Mouse (Mus musculus): ENCODE measurements around the gene St3gal2.
A peak's percentile ranks its signal among the peaks of the same experiment; 100 is the strongest.
"Not testable (repeated sequence)": the region's sequence is repeated elsewhere in the genome, so short reads cannot be mapped to it uniquely, and the experiment has no call there.

The St3gal2 gene

DNA sequence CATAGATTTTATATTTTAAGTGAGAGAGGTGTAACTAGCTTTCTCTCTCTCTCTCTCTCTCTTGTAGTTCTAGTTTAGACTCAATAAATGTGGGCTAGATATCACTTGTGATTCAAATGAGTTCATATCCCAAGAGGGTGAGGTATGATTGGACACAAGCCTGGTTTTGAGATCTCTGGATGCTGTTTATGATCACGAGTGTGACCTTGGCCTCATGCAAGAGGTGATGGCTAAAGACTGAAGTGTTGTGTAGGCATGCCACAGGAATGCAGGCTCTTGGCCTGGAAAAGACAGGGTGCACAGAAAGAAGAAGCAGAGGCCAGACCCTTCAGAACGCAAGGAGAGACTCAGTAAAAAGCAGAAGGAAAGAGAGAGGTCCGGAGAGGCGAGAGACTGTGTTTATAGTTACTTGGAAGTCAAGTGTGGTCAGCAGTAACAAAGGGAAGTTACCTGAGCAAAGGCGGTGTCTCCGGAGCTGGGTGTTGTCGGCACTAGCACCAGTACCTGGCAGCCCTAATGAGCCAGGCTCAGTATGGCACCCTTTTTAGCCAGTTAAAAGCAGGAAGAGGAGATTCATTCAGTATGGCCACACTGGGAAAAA, 24.7 kb downstream of the St3gal2 start:
- no peak for DNase-seq (ENCODE audit: low read depth, low spot score)

DNA sequence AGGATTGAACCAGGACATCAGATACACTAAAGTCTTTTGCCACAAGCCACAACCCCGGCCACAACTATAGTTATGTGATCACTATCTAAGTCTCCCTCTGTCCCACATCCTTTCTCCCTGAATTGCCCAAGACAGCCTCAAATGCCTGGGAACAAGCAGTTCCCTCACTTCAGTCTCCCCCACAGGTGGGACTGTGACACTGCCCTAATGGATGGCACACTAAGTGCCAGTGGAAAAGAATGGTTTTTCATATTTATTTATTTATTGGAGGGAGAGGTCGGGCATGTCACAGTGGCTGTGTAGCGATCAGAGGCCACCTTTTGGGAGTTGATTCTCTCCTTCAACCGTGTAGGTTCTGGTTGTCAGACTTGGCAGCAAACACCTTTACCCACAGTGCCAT, 26.0 kb downstream of the St3gal2 start:
- DNase-seq (ENCODE audit: low read depth, low spot score), result no peak

- no peak for DNase-seq (ENCODE audit: low read depth, low spot score)
These were observed 30.4 kb downstream of the St3gal2 start for GRCm38 (mm10) chr8:110950065-110950484.

DNA sequence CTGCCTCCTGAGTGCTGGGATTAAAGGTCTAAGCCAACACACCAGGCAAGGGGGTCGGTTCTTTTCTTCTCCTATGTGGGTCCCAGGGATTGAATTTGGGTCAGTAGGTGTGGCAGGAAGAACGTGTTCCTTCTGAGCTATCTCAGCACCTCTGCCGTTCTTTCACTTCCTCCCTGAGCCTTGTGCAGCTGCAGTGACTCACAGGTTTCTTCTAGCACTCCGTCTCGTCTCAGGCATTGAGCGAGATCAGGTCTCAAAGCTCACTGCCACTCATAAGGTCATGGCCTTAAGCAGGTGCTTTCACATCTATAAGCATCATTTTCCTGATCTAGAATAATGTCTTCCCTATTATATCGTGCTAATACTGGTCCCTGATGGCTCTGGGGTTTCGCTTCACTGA, 35.1 kb downstream of the St3gal2 start:
- no peak for DNase-seq (ENCODE audit: low read depth, low spot score)

DNA sequence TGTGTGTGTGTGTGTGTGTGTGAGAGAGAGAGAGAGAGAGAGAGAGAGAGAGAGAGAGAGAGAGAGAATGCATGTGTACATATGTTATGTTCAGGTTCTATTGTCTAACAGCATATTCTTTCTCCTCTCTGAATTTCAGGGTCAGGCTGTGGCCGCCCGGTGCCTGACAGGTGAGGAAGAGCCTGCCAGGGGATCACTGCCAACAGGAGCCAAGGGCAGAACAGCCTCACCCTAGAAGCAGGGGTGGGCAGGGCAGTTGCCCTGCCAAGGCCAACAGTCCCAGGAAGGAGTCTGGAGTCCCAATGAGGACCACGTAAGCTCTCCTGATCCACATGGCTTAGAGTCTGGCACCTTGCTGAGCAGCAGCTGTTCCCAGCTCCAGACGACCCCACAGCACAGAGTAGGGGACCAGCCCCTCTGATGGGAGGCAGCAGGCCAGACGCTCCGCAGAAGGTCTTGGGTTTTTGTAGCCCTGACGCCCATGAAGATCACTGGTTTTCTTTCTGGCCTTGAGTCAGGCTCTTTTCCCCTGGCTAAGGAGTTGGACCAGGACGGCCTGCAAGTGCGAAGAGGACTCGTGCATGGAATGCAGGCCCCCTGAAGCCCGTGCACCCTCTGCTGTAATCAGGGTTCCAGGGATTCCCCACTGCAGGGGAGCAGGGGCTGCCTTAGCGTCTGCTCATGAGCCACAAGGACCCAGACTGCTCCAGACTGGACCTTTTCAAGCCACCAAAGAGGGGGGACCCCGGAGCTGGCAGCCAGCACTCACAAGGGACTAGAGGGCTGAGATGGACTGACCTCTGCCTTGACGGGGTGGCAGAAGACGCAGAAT, 37.1 kb downstream of the St3gal2 start:
- DNase-seq (ENCODE audit: low read depth, low spot score), result no peak

DNA sequence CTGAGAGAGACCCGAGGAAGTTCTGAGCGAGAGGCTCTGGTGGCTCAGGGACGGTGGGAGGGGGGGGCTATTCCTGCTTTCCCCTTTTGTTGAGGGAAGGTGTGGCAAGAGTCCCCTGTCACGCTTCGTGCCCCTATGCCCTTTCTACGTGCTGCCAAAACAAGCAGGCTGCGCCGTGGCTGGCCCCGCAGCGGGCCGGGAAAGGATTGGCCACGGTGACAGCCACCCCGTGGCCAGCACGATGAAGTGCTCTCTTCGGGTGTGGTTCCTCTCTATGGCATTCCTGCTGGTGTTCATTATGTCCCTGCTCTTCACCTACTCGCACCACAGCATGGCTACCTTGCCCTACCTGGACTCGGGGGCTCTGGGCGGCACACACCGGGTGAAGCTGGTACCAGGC, 37.7 kb downstream of the St3gal2 start:
- DNase-seq (ENCODE audit: low read depth, low spot score), result no peak

DNA sequence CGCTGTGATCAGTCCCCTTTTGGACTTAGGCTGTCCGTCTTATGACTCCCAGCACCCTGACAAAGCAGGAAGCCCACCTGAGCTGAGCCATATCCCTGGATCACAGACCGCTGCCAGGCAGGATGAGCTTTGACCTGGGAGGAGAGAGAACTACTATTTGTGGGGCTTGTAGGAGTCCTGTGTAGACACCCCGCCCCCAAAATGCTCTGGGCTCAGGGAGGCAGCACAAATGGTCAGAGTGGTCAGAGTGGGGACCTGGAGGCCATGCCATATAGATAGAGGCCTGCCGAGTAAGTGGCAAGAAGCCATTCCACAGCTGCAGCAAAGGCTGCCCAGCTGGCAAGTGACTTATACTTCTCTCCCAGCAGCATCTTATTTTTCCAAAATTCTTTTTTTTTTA, 38.4 kb downstream of the St3gal2 start:
- DNase-seq (ENCODE audit: low read depth, low spot score), result no peak

GRCm38 (mm10) chr8:110958553-110958952, 38.8 kb downstream of the St3gal2 start:
- DNase-seq (ENCODE audit: low read depth, low spot score), result not testable (repeated sequence)

DNA sequence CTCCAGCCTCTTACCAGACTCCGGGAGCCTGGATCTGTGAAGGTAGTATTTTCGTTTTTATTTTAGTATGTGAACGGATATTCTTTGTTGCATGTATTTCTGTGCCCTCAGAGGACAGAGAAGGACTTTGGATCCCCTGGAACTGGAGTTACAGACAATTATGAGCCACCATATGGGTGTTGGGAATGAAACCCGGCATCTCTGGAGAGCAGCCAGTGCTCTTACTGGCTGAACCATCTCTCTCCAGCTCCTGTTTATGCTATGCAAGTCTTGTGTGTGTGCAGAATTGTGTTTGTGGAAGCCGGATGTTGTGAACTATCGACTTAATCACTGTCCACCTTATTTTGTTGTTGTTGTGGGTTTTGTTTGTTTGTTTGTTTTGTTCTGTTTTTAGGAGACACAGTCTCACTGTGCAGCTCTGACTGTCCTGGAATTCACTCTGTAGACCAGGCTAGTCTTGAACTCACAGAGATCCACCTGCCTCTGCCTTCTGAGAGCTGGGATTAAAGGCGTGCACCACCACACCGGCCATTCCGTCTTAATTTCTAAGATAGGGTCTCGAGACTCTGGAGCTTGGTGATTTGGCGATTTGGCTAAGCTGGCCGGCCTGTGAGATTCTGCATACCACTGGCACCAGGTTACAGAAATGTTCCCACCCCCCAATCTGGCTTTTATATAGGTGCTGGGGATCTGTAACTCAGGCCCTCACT, 39.5 kb downstream of the St3gal2 start:
- no peak for DNase-seq (ENCODE audit: low read depth, low spot score)

DNA sequence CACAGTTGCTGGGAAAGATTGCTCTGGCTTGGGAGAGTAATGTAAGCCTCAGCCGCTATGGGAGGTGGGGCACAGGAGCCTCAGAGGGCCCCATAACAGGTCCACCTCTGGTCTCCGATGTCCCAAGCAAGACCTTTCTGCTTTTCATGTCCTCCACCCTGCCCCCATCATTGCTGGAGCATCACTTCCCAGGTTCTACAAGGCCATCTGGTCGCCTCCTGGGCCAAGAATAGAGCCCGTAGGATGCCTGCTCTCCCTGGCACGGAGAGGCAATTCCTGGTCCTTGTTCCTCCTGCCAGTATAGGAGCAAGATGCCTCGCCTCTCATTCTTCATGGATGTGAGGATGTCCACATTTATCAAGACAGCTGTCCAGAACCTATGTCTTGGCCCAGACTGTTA, 40.2 kb downstream of the St3gal2 start:
- no peak for DNase-seq (ENCODE audit: low read depth, low spot score)

- DNase-seq (ENCODE audit: low read depth, low spot score), result no peak
These were observed 43.3 kb downstream of the St3gal2 start for GRCm38 (mm10) chr8:110963051-110963450.

- no peak for DNase-seq (ENCODE audit: low read depth, low spot score)
These were observed 44.9 kb downstream of the St3gal2 start for GRCm38 (mm10) chr8:110964666-110965065.

DNA sequence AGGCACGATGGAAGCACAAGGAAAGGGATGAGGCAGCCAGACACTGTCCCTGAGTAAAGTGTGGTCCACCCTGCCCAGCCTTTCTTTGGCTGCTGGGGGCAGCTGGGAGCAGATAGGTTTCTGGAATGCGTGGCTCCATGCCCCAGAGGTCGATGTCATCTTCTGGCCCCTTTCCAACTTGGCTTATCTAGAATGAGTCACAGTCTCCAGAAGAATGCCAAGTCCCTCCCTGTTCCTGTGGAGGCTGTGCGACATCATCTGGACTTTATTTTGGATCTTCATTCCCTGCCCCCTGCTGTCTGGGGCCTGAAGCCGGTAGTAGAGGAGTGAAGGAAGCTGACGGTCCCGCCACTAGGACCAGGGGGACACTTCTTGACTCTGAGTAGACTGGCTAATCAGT, 45.9 kb downstream of the St3gal2 start:
- peak; percentile 13 for DNase-seq (ENCODE audit: low read depth, low spot score)

GRCm38 (mm10) chr8:110966586-110966985, 46.9 kb downstream of the St3gal2 start:
- no peak for DNase-seq (ENCODE audit: low read depth, low spot score)

- no peak for DNase-seq (ENCODE audit: low read depth, low spot score)
These were observed 47.6 kb downstream of the St3gal2 start for GRCm38 (mm10) chr8:110967326-110967725.

GRCm38 (mm10) chr8:110969910-110970770, 50.4 kb downstream of the St3gal2 start:
- DNase-seq (ENCODE audit: low read depth, low spot score), result peak; percentile 86

DNA sequence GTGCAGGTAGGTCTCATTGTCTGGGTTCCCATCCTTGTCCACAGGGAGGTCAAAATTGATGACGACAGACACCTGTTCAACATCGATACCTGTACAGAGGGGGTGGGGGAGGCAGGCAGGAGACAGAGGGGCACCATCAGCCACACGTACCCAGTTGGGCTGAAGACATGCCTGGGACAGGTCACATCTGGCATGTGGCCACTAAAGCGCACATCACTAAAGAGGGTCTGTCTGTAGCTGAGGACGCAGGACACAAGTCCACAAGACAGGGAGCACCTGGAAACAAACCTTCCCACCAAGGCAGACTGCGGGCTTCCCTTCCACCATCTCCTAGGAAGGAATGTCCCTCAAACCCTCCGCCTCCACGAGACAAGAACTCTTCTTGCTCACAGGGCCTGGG, 56.8 kb downstream of the St3gal2 start:
- DNase-seq (ENCODE audit: low read depth, low spot score), result not testable (repeated sequence)

GRCm38 (mm10) chr8:110977987-110978386, 58.3 kb downstream of the St3gal2 start:
- DNase-seq (ENCODE audit: low read depth, low spot score), result not testable (repeated sequence)

GRCm38 (mm10) chr8:110981304-110981703, 61.6 kb downstream of the St3gal2 start:
- DNase-seq (ENCODE audit: low read depth, low spot score), result no peak

DNA sequence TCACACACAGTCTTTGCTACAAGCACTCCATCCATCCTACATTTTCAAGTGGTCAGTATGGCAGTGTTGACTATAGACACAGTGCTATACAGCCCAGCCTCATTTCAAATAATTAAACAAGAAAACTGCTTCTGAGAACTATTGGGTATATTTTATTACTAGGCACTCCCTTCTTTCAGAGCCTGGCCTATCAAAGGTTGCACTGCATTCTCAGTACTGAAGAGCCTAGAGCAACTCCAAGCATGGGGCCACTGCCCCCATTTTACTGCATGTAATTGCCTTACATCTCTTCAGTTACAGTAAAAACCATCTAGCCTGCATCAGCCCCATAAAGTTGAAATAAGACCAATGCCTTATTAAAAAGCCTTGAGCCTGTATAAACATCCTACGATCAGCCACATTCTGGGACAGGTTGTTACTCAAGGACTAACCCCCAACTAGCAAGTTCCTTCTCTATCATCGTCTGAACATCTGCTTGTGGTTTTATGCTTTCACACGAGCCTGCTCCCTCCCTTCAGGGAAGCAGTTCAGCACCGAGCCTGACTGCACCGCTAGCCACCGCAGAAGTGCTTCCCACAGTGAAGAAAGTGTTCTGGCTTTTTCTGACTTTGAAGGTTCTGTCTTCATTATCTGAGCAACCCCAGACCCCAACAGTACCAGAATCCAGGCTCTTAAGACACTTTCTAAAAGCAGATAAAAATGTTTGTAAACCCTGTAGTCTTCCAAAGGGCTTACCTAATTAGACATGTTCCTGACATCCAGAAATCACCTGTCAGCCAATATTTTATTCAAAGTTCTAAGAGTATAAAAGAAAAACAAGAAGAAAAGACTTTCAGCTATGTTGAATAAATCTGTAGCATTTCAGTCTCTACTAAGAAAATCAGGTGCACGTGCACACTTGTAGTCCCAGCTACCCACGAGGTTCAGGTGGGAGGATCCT, 68.4 kb downstream of the St3gal2 start:
- DNase-seq (ENCODE audit: low read depth, low spot score), result no peak
